Mouse (Mus musculus) midbrain, embryonic 16.5 days (tissue): Measurements from ENCODE around the gene Tfrc. TPM values are rescaled to one million over a fixed set of nuclear protein-coding genes. Genes with fewer than 3 reads are reported as not detected.

Experiments used
- ATAC-seq: fragments of 200-750 bp; cut with Nextera tagmentation; 2 replicates; pipeline ENCODE4 v1.8.0; 2017; ENCODE audit warnings: moderate TSS enrichment
- H3K27ac ChIP-seq: fragments of 300-500 bp; sonication (generic); 2 replicates; pipeline ENCODE4 v1.5.1; 2014; ENCODE audit warnings: mild to moderate bottlenecking, low read length, mixed read lengths
- H3K27me3 ChIP-seq: fragments of 300-500 bp; sonication (generic); 2 replicates; pipeline ENCODE4 v1.6.1; 2014; ENCODE audit warnings: low read depth, low read length, mixed read lengths; ENCODE audit not compliant: control insufficient read depth, insufficient read depth
- H3K36me3 ChIP-seq: fragments of 300-500 bp; sonication (generic); 2 replicates; pipeline ENCODE4 v1.6.1; 2014; ENCODE audit warnings: mild to moderate bottlenecking, low read length, moderate library complexity, mixed read lengths; ENCODE audit not compliant: control insufficient read depth, insufficient read depth
- H3K4me1 ChIP-seq: fragments of 300-500 bp; sonication (generic); 2 replicates; pipeline ENCODE4 v1.6.1; 2014; ENCODE audit warnings: mild to moderate bottlenecking, low read length, mixed read lengths; ENCODE audit not compliant: control insufficient read depth, insufficient read depth
- H3K4me2 ChIP-seq: fragments of 300-500 bp; sonication (generic); 2 replicates; pipeline ENCODE4 v1.6.1; 2014; ENCODE audit warnings: mild to moderate bottlenecking, low read length, mixed read lengths
- H3K4me3 ChIP-seq: fragments of 300-500 bp; sonication (generic); 2 replicates; pipeline ENCODE4 v1.5.1; 2014; ENCODE audit warnings: low read depth, mild to moderate bottlenecking, low read length, moderate library complexity, mixed read lengths
- H3K9ac ChIP-seq: fragments of 300-500 bp; sonication (generic); 2 replicates; pipeline ENCODE4 v1.6.1; 2014; ENCODE audit warnings: low read depth, low read length, mixed read lengths
- H3K9me3 ChIP-seq: fragments of 300-500 bp; sonication (generic); replicated peaks from 2 replicates; pipeline ENCODE4 v1.6.1; 2014; ENCODE audit warnings: mild to moderate bottlenecking, low read length, mixed read lengths; ENCODE audit not compliant: control insufficient read depth, poor library complexity, severe bottlenecking
- WGBS: fragments of 180-500 bp; shearing (Covaris S2); extraction: QIAGEN DNeasy Blood & Tissue Kit; methylation state at CpG from one replicate; pipeline ENCODE4 v1.1.7; 2014; 5-methylcytosine and 5-hydroxymethylcytosine counted together
- polyA plus RNA-seq: library from polyadenylated mRNA; unstranded; fragments of >200 nt; fragmentation: Nextera tagmentation; extraction: Ambion mirVana; gene quantifications from 2 replicates; pipeline ENCODE4 v1.2.1, GENCODE M21; 2015

Gene Tfrc
- polyA plus RNA-seq, 1 experiment from 2014 or later, result 33.3 TPM

- H3K4me3 ChIP-seq, result no peak overlapping the region
- WGBS, result 77% methylated on average over 3 of the region's 3 CpGs
- H3K27me3 ChIP-seq, result no peaks in the 10 kb centered on the region
- no peak overlapping the region for H3K27ac ChIP-seq
- peaks cover 11% of the 10 kb centered on the region; the same call in 1 of the 2 replicates for H3K4me1 ChIP-seq
- no peak overlapping the region for H3K4me2 ChIP-seq
- no peak overlapping the region for H3K9ac ChIP-seq
- peaks cover 16% of the 10 kb centered on the region for H3K36me3 ChIP-seq
- H3K9me3 ChIP-seq, result no peaks in the 10 kb centered on the region
- no peak for ATAC-seq
Observed at GRCm38 (mm10) chr16:32667552-32667872, 58.8 kb downstream of the Tfrc start.

GRCm38 (mm10) chr16:32668030-32668429 is 59.3 kb downstream of the Tfrc start:
- H3K9me3 ChIP-seq, result no peaks in the 10 kb centered on the region
- peaks cover 21% of the 10 kb centered on the region for H3K36me3 ChIP-seq
- H3K4me1 ChIP-seq, result peaks cover 10% of the 10 kb centered on the region; the same call in 1 of the 2 replicates
- no peak for ATAC-seq
- 0 out of 2 replicates have a peak overlapping the region, but pooled peaks have one; percentile 6 for H3K9ac ChIP-seq
- WGBS, result 72% methylated on average over 10 of the region's 10 CpGs
- no peak overlapping the region for H3K4me3 ChIP-seq
- no peak overlapping the region for H3K27ac ChIP-seq
- no peaks in the 10 kb centered on the region for H3K27me3 ChIP-seq
- H3K4me2 ChIP-seq, result no peak overlapping the region

- H3K9ac ChIP-seq, result no peak overlapping the region
- H3K4me2 ChIP-seq, result no peak overlapping the region
- H3K4me3 ChIP-seq, result no peak overlapping the region
- peaks cover 21% of the 10 kb centered on the region for H3K36me3 ChIP-seq
- H3K27ac ChIP-seq, result no peak overlapping the region
- no peaks in the 10 kb centered on the region for H3K27me3 ChIP-seq
- H3K9me3 ChIP-seq, result no peaks in the 10 kb centered on the region
- no peak for ATAC-seq
- 73% methylated on average over 4 of the region's 4 CpGs for WGBS
- peaks cover 6% of the 10 kb centered on the region; the same call in 1 of the 2 replicates for H3K4me1 ChIP-seq
Observed at GRCm38 (mm10) chr16:32668472-32668871, 59.8 kb downstream of the Tfrc start.

GRCm38 (mm10) chr16:32669243-32669642 is 60.5 kb downstream of the Tfrc start:
- Histone ChIP-seq H3K36me3 (peaks cover 28% of the 10 kb centered on the region), H3K4me2 (no peak overlapping the region), H3K4me1 (0 out of 2 replicates have a peak, but pooled peaks cover 2% of the 10 kb centered on the region), H3K27ac (no peak overlapping the region), H3K4me3 (no peak overlapping the region), H3K9ac (no peak overlapping the region), H3K27me3 (no peaks in the 10 kb centered on the region), H3K9me3 (no peaks in the 10 kb centered on the region)
- 90% methylated on average over 10 of the region's 10 CpGs for WGBS
- ATAC-seq, result no peak

- 90% methylated on average over 10 of the region's 10 CpGs for WGBS
- no peak for ATAC-seq
- H3K36me3 ChIP-seq, result peaks cover 41% of the 10 kb centered on the region
- 0 out of 2 replicates have a peak, but pooled peaks cover 2% of the 10 kb centered on the region for H3K4me1 ChIP-seq
- H3K9ac ChIP-seq, result no peak overlapping the region
- H3K4me3 ChIP-seq, result no peak overlapping the region
- H3K9me3 ChIP-seq, result no peaks in the 10 kb centered on the region
- no peaks in the 10 kb centered on the region for H3K27me3 ChIP-seq
- H3K4me2 ChIP-seq, result no peak overlapping the region
- H3K27ac ChIP-seq, result no peak overlapping the region
Observed at GRCm38 (mm10) chr16:32670354-32671124, 61.8 kb downstream of the Tfrc start.

GRCm38 (mm10) chr16:32671206-32671887 is 62.6 kb downstream of the Tfrc start:
- ATAC-seq, result no peak

GRCm38 (mm10) chr16:32672250-32672649 is 63.5 kb downstream of the Tfrc start:
- H3K36me3 ChIP-seq, result peaks cover 57% of the 10 kb centered on the region

More at GRCm38 (mm10) chr16:32671206-32671887, 62.6 kb downstream of the Tfrc start:
- Histone ChIP-seq H3K4me3 (no peak overlapping the region), H3K36me3 (peaks cover 48% of the 10 kb centered on the region), H3K27ac (no peak overlapping the region), H3K9me3 (no peaks in the 10 kb centered on the region), H3K4me1 (0 out of 2 replicates have a peak, but pooled peaks cover 2% of the 10 kb centered on the region), H3K4me2 (no peak overlapping the region), H3K27me3 (no peaks in the 10 kb centered on the region), H3K9ac (no peak overlapping the region)
- 89% methylated on average over 13 of the region's 13 CpGs for WGBS

GRCm38 (mm10) chr16:32672861-32673560 is 64.3 kb downstream of the Tfrc start:
- 87% methylated on average over 13 of the region's 13 CpGs for WGBS
- Histone ChIP-seq H3K4me1 (no peaks in the 10 kb centered on the region), H3K27ac (no peak overlapping the region), H3K36me3 (peaks cover 60% of the 10 kb centered on the region), H3K4me3 (no peak overlapping the region), H3K4me2 (no peak overlapping the region), H3K27me3 (no peaks in the 10 kb centered on the region), H3K9me3 (no peaks in the 10 kb centered on the region), H3K9ac (no peak overlapping the region)
- ATAC-seq, result no peak

More at GRCm38 (mm10) chr16:32672250-32672649, 63.5 kb downstream of the Tfrc start:
- ATAC-seq, result no peak
- Histone ChIP-seq H3K9me3 (no peaks in the 10 kb centered on the region), H3K27ac (no peak overlapping the region), H3K4me2 (no peak overlapping the region), H3K27me3 (no peaks in the 10 kb centered on the region), H3K9ac (no peak overlapping the region), H3K4me3 (no peak overlapping the region), H3K4me1 (no peaks in the 10 kb centered on the region)
- WGBS, result 94% methylated on average over 7 of the region's 7 CpGs
